Mouse (Mus musculus) ovary, adult 18-20 months (tissue): ENCODE measurements around the gene Dock7.

Experiments used
- DNase-seq: peaks from one replicate; pipeline ENCODE4 v3.0.0; 2022; ENCODE audit warnings: low spot score, mixed read lengths

The Dock7 gene

DNA sequence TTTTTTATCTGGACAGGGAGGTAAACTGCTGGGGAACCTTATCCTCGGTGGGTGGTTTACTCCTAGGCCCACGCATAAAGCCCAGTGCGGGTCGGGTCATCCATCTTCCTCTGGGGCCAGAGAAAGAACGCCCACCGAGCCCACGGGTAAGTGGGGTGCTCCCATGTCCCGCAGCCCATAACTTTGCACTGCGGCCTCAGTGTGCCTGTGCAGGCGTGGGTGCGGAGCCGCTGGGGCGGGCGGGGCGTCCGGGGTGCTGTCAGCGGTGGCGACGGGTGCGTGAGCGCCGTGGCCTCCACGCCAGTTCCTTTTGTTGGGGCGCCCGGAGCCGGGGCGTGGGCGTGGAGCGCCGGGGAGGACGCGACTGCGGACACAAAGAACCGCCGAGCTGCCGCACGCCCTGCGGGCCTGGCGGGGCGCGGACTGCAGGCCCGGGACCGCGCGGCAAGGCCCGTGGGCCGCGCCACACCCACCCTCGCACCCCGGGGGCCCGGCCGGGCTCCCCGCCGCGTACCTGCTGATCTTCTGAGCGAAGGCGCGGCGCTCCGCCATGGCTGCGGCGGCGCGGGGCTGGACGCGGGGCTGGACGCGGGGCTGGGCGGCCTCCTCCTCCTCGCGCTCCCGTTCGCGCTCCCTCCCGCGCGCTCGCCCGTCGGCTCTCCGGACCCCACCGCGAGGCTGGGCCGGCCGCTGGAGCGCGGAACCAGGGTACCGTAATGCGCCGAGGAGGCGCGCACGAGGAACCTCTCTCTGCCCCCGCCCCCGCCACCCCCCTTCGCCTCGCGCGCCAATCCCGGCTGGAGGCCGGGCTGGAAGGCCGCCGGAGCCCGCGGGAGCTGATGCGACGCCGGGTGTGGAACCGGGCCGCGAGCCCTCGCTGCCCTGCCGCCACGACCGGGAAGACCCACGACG lies at the start of gene Dock7:
TSS of gene Dock7 (minus strand) at position 705 of the 912 bp plus-strand sequence.
- peak; percentile 76 for DNase-seq

DNA sequence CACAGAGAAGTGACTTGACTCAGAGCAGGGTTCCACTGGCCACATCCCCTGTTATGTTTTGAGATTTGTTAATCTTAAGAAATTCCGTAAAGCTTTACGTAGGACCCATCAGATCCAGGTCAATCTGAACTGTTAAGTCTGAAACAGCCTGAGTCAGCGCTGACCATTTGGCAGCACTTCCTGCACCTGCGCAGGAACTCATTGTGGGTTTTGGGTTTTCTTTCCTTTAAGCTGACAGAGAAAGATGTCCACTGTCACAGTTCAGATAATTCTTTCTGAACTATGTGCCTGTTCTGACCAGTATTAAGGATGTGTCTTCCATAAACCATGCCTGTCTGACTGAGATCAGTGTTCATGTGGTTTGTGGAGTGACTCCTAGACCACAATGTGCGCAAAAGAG lies 48.2 kb upstream of the Dock7 start:
- DNase-seq, result no peak

DNA sequence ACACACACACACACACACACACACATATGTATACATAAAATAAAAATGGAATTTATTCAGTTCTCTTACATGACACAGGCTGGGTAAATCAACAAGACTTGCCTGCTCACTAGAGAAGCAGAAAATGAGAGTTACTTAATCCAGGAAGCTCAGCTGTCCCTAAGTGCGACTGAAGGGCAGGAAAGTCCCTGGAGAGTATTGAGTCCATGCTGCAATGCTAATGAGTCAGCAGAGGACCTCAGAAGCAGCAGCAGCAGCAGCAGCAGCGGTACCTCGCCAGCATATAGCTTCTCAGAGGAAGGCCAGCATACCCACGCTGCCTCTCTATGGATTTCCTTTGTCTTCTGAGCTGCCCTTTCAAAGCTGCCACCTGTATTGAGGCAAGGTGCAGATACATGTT lies 42.8 kb upstream of the Dock7 start:
- DNase-seq, result no peak

DNA sequence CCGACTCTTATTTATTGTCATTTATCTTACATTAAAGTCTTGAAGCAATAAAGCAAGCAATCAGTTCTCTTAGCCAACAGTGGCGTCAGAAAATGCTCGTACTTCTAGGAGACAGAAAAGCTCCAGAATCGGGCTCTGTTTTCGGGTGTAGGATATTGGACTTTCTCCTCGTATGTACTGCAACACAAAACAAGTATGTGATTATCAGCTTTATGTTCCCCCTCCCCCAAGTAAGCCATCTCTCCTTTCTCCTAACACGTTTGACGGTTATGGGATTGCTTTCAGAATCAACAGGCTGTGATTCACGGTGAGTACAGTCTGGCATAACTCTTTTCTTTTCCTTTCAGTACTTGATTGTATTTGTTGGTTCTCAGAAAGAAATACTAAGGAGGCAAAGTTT lies 42.3 kb upstream of the Dock7 start:
- DNase-seq, result no peak

DNA sequence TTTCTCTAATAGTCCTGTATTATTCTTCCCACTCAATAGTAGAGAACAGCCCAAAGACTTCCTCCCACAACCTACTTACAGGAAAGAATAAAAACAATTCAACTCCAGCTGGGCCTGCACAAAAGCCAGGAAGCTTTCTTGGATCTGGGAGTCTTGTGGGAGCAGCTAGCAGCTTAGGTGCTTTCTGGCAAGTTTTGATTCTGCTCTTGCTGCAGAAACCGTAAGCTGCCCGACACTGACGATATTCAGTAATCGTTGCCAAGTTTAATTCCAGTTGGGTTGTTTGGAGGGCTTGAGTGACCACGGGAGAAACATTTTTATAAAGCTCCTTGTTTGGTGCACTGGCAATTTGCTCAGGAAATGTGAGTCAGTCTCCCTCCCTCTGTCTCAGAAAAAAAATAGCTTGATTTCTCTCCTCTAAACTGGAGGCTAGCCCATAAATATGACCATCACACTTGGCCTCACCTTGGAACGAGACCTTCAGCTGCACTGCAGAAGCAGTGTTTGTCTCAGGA lies 40.8 kb upstream of the Dock7 start:
- peak; percentile 49 for DNase-seq

DNA sequence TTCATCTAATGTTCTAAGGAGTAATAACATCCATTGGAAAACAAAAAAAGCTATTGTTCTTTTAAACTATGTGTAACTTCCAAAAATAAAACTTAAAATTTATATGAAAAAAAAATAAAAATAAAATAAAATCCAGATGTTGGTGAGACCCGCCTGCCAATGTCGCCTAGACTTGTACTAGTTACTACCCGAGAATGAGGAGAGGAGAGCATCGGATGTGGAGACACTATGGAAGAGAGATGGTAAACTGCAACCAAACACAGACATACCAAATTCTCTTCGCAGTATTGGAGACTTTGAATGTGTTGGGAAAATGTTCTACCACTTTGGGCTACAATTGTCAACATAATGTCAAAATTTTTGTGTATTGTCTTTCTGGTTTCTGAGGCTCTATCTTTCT lies 40.2 kb upstream of the Dock7 start:
- no peak for DNase-seq

DNA sequence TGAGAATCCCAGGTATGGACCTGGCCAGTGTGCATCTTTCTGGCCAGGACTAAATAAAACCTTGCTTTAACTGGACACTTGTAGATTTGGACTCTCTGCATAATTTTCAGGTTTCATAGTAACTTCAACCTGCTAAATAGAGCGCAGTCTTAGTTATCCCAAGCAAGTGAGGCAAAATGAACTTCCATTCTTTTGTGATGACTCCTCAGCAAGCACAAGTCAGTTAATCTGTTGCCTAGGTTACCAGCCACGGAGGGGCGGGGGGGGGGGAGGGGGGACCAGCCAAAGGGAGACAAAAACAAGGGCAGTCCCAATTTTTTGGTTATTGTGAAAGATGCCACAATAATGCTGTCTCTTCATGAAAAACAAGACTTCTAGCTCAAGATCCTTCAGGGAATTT lies 39.7 kb upstream of the Dock7 start:
- DNase-seq, result no peak

DNA sequence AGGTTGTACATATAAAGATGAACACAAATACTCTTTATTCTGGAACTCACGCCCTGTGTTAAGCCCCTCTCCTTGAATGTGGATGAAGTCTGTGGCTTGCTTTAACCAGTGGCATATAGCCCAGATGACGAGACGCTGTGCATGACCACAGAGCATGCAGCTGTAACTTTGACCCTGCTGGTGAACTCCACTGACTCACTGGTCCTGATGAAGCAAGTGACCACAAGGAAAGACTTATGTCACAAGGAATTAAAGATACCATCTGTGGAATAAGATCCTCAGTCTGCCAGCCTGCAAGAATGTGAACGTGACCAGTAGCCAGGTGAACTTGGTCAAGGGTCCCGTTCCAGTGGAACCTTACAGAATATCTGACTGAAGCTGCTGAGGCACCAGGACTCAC lies 37.8 kb upstream of the Dock7 start:
- DNase-seq, result no peak

DNA sequence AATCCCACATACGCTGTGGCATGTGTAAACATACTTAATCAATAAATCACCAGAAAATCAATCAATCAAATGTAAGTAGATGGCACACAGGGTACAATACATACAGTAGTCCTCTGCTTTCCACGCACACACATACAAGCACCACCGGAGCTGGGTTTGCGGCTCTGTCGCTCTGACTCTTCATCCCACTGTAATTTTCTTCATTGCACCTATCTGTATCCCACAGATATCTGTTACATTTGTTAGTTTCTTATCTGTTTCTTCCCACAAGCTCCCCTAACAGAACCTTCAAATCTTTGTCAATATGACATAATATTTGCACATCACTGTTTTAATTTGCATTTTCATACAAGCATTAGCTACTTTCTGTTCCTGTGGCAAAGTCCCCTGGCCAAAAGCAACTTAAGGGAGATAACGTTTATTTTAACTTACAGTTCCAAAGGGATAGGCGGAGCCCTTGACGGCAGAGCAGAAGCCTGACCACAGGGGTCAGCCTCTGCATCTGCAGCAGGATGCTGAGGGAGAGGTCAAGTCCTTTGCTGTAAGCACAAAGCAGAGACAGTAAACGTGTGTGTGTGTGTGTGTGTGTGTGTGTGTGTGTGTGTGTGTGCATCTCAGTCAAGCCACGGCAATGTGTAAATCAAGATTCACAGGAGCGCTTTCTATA lies 36.1 kb upstream of the Dock7 start:
- DNase-seq, result no peak

DNA sequence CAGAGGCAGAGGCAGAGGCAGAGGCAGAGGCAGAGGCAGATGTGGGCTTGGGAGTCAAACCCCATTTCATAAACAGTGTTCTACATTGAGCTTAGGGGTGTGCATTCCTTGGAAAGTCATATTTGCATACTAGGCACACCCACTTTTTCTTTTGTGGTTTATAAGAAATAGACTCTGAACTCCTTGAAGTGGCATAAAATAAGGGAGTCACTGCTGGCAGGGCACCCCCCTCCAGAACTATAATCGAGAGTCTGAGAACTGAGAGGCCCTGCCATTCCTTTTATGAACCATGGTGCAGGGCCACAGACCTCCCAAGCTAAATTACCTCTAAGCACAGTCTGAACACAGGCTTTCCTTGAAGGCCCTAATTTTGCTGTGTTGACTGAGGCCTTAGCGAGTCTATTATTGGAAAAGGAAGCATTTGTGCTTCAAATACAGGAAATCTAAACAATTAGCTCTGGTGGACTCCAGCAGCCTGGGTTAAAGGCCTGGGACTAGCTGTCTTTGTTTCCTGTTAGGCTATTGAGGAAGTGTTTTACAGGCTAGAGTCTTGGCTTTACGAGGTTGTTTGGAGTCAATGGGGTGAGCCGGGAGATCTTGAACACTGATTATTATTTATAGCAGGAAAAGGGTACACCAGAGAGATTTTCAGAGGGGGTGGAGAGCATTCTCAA lies 31.3 kb upstream of the Dock7 start:
- DNase-seq, result no peak

DNA sequence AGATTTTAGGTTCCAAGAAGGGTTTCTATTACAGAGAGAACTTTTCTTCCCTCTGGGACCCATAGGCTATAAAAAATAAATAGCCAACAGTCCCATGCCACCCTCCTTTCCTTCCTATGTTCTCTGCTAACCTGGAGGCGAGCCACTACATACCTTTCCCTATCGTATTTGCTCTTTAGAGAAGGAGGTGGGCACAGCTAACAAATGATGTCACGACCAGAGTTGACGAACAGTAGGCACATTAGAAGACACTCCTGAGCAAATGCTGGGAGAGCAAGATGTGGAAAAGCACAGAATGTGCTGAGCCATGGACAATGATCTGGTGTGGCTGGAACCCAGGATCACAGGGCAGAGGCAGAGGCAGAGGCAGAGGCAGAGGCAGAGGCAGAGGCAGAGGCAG lies 30.7 kb upstream of the Dock7 start:
- no peak for DNase-seq

DNA sequence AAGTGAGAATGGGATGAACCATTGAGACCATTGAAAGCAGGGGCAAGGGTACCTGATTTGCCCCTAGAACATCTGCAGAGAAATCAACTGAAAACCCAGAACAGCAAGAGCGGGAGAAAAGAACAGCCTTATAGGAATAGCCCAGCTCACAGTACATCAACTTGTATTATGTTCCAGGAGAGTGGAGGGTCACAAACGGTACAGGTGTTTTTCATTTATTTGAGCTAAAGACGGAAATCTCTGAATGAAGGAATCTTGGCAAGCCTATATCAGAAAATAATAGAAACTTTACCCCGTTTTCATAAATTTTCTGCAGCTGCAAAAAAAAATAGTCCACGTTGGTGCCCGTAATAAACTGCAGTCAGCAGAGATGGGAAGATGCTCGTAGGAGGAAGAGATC lies 22.6 kb upstream of the Dock7 start:
- DNase-seq, result no peak

DNA sequence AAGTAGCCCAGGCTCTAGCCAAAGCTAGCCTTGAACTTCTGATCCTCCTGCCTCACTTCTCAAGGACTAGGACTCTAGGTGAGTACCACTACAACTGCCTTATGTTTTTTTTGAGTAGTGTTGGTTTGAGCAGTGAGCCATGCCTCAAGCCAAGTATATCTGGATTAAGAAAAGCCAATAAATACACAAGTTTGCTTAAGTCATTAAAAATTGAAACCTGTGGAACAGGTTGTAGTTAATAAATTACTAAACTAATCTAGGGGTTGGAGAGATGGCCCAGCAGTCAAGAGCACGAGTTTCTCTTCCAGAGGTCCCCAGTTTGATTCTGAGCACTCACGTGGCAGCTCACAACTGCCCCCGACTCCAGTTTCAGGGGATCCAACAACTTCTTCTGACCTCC lies 20.9 kb upstream of the Dock7 start:
- no peak for DNase-seq

DNA sequence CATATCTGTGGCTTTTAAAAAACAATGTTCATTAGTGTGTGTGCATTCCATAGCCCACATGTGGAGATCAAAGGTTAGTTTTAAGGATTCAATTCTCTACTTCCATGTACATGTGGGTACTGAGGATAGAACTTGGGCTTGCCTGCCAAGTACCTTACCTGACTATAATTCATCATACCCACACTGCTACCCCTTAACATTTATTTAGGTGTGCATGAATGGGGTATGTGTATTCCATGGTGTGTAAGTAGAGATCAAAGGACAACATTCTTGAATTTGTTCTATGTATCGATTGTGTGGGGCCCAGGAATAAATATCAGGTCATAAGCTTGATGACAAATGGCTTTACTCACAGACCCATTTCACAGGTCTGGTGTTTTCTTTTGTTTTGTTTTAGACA lies 20.5 kb upstream of the Dock7 start:
- DNase-seq, result no peak

DNA sequence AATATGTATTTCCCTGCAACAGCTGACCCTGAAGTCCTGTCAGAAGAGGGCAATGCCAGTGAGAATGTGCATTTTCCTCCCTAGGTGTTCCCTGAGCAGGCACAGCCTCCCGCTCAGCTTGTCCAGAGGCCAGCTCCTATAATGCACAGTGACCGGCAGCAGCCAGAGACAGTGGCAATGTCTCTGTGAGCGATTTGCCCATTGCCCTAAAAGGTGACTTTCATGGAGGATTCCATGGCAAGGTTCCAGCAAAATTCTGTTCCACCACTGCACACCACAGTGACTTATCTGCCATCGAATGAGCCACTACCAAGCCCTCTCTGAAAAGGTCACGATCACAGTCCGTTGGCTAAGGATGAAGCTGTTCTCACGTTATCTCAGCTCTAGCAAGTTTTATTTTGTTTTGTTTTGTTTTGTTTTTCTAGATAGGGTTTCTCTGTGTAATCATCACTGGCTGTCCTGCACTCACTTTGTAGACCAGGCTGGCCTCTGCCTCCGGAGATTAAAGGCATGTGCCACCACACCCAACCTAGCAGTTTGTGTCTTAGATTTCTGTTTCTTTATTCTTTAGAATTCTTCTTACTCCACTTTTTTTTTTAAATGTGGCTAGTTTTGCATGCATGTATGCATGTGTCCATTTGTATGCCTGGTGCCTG lies 17.4 kb upstream of the Dock7 start:
- DNase-seq, result no peak

DNA sequence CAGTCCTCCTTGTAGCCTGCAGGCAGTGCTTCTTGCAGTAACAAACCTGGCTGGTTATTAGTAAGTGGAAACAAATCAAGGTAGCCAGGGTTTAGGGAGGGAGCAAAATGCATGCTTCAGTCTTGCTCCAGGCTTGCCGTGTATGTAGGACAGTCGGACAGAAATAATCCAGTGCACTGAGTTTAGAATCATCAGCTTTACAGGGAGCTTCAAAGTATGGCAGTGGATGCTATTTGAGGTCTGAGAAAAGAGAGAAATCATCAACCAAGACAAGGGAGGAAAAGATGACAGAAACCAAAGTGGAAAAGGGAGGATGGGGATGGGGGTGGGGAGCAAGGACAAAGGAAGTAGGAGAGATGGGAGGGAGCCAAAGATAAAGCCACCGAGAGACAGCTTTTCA lies 13.8 kb upstream of the Dock7 start:
- DNase-seq, result no peak

DNA sequence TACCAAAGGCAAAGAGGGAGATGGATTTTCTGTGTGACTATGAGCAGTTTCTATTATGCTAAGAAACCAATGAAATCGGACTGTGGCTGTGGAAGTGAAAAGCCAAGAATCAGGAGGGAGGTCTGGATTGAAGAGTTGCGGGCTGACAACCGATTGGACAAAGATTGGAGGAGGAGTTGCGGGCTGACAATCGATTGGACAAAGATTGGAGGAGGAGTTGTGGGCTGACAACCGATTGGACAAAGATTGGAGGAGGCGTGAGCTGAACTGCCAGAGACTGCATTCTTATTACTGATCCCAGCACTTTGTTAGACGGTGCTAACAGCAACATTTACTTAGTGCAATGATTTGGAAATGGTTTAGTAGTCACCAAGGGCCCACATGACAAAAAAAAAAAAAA lies 12.6 kb upstream of the Dock7 start:
- DNase-seq, result no peak

DNA sequence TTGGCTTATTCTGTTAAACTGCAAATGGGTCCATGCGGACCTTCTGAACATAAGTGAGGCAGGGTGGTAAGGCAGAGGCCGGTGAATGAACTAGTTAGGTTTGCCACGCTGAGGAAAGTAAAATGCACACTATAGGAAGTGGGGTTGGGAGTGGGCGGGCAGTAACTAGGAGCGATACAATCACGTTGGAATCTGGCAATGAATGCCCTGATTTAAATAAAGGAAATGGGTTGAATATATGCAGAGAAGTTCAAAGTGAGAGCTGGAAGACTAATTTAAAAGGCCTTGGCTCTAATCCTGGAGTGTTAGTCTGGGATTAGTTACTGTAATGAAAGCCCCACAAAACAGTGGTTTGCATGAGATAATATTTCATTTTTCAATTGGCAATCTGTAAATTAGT lies 12.0 kb upstream of the Dock7 start:
- no peak for DNase-seq

DNA sequence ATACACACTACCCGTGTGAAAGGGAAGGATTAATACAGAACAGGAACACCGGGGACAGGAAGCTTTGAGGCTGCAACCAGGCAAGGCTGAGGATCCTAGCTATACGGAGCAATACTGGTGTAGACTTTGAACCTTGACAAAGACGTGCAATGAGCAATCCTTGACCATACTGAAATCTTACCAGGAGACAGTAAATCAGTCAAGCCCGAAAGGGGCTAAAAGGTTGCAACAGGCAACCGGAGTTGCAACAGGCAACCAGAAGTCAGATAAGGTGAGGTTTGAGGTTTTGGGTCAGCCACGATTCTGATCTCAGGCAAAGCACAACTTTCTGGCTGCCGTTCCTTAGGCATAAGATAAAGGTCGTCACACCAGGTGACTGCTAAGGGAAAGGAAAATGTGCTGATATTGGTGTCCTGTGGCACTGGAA lies 10.5 kb upstream of the Dock7 start:
- no peak for DNase-seq

DNA sequence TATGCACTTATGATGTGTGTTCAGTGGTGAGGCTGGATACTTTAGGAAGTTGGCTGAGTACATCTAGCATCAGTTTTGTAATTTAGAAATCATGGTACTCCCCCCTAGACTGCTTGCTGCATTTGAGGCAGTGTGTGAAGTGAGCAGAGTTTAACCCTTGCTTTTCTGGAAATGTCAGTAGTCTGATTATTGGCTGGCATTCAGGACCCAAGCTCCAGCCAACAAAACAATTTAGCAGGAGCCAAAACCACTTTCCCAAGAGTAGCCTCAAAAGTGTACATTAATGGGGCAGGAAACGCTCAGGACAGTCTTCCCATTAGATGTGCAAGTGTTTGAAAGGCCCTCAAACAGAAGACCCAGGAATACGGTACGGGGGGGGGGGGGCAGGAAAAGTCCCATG lies 2.8 kb upstream of the Dock7 start:
- no peak for DNase-seq

DNA sequence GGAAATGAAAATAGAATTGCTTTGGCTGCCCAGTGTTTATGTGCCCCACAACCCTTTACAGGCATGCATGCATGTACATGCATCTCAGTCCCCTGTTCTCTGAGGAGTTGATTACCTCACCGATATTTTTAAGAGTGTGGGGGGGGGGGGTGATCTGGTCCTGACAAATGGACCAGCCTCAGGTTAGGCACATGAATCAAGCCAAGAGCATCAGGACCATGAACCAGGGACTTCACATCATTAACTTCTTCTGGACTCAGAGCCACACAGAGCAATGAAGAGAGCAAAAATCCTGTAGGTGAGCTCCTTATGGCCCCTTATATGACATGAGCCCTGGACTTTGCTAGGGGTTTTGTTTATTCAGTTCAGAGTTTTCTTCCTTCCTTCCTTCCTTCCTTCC lies 2.1 kb upstream of the Dock7 start:
- DNase-seq, result no peak

DNA sequence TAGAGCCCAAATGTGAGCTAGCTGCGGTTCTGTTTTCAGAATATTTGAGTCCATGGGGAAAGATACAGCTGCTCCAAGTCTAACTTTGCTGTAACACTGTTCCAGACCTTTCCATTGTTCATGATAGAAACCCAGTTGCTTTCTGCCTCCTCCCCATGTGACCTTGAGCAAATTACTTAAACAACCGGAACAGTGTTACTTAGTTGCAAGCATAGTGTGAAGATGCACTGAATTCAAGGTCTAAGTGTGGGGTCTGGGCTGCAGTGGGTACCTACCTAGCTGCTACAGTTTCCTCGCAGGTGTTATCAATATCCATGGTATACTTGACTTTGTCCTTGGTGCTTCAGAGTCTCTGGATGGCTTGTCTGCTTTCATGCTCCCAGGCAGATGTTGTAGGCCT lies 1.3 kb upstream of the Dock7 start:
- DNase-seq, result no peak
